Mouse (Mus musculus): ENCODE results near the gene Eif3m. TPM values are rescaled to one million over a fixed set of nuclear protein-coding genes. Genes with fewer than 3 reads are reported as not detected.

Gene Eif3m
- polyA plus RNA-seq (2015; fragmentation: Illumina TruSeq; extraction: RNeasy Lipid Tissue Mini Kit (QIAGEN cat#74804); ENCODE audit: insufficient read depth, low read depth, low replicate concordance), result 51.6 TPM

GRCm38 (mm10) chr2:105016967-105017287, at the start of gene Eif3m:
TSS of gene Eif3m (minus strand) at chr2:105017080.

Other genes starting within 250 kb of the Eif3m start
- gene Qser1, start 200.3 kb downstream of the Eif3m start, polyA plus RNA-seq (2015; fragmentation: Illumina TruSeq; extraction: RNeasy Lipid Tissue Mini Kit (QIAGEN cat#74804); ENCODE audit: insufficient read depth, low read depth, low replicate concordance), result 3.6 TPM
- 0.28 TPM for gene Prrg4, start 167.2 kb downstream of the Eif3m start, polyA plus RNA-seq (2015; fragmentation: Illumina TruSeq; extraction: RNeasy Lipid Tissue Mini Kit (QIAGEN cat#74804); ENCODE audit: insufficient read depth, low read depth, low replicate concordance)
- not detected for gene Ccdc73, start 149.3 kb downstream of the Eif3m start, polyA plus RNA-seq (2015; fragmentation: Illumina TruSeq; extraction: RNeasy Lipid Tissue Mini Kit (QIAGEN cat#74804); ENCODE audit: insufficient read depth, low read depth, low replicate concordance)
- gene Gm11060, start 74.9 kb upstream of the Eif3m start, polyA plus RNA-seq (2015; fragmentation: Illumina TruSeq; extraction: RNeasy Lipid Tissue Mini Kit (QIAGEN cat#74804); ENCODE audit: insufficient read depth, low read depth, low replicate concordance), result not detected
- 7.3 TPM for gene Wt1, start 109.4 kb upstream of the Eif3m start, polyA plus RNA-seq (2015; fragmentation: Illumina TruSeq; extraction: RNeasy Lipid Tissue Mini Kit (QIAGEN cat#74804); ENCODE audit: insufficient read depth, low read depth, low replicate concordance)
- gene Them7, start 207.2 kb upstream of the Eif3m start, polyA plus RNA-seq (2015; fragmentation: Illumina TruSeq; extraction: RNeasy Lipid Tissue Mini Kit (QIAGEN cat#74804); ENCODE audit: insufficient read depth, low read depth, low replicate concordance), result not detected

All from pancreas, adult 10 weeks (tissue).